Mouse (Mus musculus): ENCODE measurements at regions not wholly inside any gene's neighbourhood (a gene's known extent, or its start where the extent isn't known, plus 50 kb on each side); places are given as distances from the start of the nearest gene placed in this dataset.

- TF ChIP-seq EP300 (IDR thresholded peaks at IDR 0.05; ENCODE audit: insufficient read depth, low read depth, low read length) = no peak
- TF ChIP-seq CTCF (IDR thresholded peaks at IDR 0.05; ENCODE audit: low read depth, low read length) = no peak
These were observed 182.6 kb downstream of the S1pr1 start for GRCm38 (mm10) chr3:115532141-115532735.

Measured in ES-Bruce4 (cell line).